20 mouse cellular contexts compared by ENCODE assay signal in the genomic region with DNA sequence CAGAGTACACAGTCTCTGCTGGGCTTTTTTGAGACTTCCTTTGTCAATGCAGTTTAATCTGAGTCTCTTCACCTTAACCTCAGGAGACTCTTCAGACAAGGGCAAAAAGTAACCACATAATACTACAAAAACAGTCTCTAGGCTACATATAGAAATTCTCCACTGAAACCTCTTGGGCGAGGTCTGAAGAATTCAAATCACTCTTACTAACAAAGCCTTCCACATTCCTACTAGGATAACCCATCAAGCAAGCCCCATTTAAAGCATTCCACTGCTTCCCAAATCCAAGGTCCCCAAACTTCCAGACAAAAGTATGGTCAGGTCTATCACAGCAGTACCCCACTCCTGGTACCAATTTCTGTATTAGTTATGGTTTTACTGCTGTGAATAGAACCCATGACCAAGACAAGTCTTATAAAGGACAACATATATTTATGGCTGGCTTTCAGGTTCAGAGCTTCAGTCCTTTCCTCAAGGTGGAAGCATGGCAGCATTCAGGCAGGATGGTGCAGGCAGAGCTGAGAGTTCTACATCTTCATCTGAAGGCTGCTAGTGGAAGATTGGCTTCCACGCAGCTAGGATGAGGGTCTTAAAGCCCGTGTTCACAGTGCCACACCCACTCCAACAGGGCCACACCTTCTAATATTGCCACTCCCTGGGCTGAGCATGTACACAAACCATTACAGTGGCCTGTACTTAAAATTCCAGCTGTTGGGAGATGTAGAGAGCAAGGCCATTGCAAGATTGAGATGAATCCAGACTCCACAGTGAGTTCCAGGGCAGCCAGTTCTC.
"Had no signal": no experiment of that assay in that cellular context is flagged by ENCODE, and none has a peak within 500 bp of the region (broad histone marks: within the 10 kb centered on the region; RNA-seq: fewer than 3 reads in every experiment).

No protein-coding gene starts in this region.

- DNase-seq: lung, adult 2 months; lung, postnatal 14 days; lung, postnatal 36 days; right cerebral cortex, postnatal 14 days; thymus, adult 2 months; thymus, postnatal 25 days; thymus, postnatal 4 days had no signal

- H3K27ac ChIP-seq: liver, embryonic 14.5 days; lung, embryonic 15.5 days; macrophage; midbrain, embryonic 13.5 days; midbrain, embryonic 15.5 days; neural tube, embryonic 13.5 days; neural tube, embryonic 15.5 days; stomach, embryonic 15.5 days; stomach, postnatal 0 days had no signal

- H3K4me1 ChIP-seq: lung, embryonic 15.5 days; midbrain, embryonic 13.5 days; midbrain, embryonic 15.5 days; neural tube, embryonic 13.5 days; neural tube, embryonic 15.5 days; stomach, embryonic 15.5 days had no signal

- H3K9ac ChIP-seq: liver, embryonic 14.5 days; lung, embryonic 15.5 days; midbrain, embryonic 13.5 days; midbrain, embryonic 15.5 days; neural tube, embryonic 13.5 days; neural tube, embryonic 15.5 days; stomach, embryonic 15.5 days had no signal

- ATAC-seq: lung, postnatal 0 days; midbrain, embryonic 13.5 days; midbrain, embryonic 15.5 days had no signal

- H3K4me3 ChIP-seq: lung, embryonic 15.5 days; megakaryocyte, embryonic 14.5 days; midbrain, embryonic 13.5 days; midbrain, embryonic 15.5 days; myocyte; neural tube, embryonic 13.5 days; neural tube, embryonic 15.5 days; stomach, embryonic 15.5 days had no signal

- H3K4me2 ChIP-seq: lung, embryonic 15.5 days; midbrain, embryonic 11.5 days; midbrain, embryonic 13.5 days; midbrain, embryonic 15.5 days; neural tube, embryonic 13.5 days; neural tube, embryonic 15.5 days; stomach, embryonic 15.5 days had no signal

- H3K9me3 ChIP-seq: lung, embryonic 15.5 days; midbrain, embryonic 13.5 days; midbrain, embryonic 15.5 days; neural tube, embryonic 13.5 days; neural tube, embryonic 15.5 days; stomach, embryonic 15.5 days had no signal

- H3K27me3 ChIP-seq: lung, embryonic 15.5 days; megakaryocyte, embryonic 14.5 days; midbrain, embryonic 13.5 days; midbrain, embryonic 15.5 days; neural tube, embryonic 13.5 days; neural tube, embryonic 15.5 days; stomach, embryonic 15.5 days had no signal
